ENCODE assay signal across 8 mouse cellular contexts in the genomic region with DNA sequence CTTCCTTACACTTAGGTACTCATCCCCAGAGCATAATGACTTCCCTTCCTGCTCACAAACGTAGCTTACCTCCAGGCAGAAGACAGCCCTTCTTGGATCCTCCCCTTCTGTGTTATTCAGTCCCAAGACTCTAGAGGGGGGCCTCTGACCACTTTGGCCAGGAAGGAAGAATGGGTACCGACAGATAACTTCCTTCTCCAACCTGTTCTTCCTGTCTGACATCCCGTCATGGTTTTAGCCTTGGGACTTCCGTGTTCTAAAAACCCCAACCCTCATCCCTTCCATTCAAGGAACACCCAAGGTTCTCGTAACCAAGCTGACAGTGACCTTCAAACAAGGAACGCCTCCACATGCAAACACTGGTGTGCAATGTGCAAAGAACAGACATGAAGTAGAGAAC. TPM values are rescaled to one million over a fixed set of nuclear protein-coding genes. Genes with fewer than 3 reads are reported as not detected.
DNase-seq lines count a peak whose midpoint lies in the region; ATAC-seq and TF ChIP-seq lines count a peak whose summit lies in the region.

A gene (minus strand): TSS at position 168 of the 400 bp plus-strand sequence.

- H3K4me2 ChIP-seq in heart, embryonic 14.5 days (ENCODE audit: low read length), result peak within 1 kb of the TSS; percentile 81
- H3K4me2 ChIP-seq in limb, embryonic 13.5 days (replicated peaks), result peak within 1 kb of the TSS; percentile 82
- peak within 1 kb of the TSS; percentile 60 for H3K4me2 ChIP-seq in midbrain, postnatal 0 days (ENCODE audit: low read depth, low read length, poor library complexity, severe bottlenecking)

- no peak for DNase-seq in thymus, adult 2 months
- DNase-seq in thymus, postnatal 36 days, result no peak
- DNase-seq in midbrain, postnatal 0 days (ENCODE audit: low spot score), result no peak
- no peak for DNase-seq in cerebellum, postnatal 36 days
- no peak for DNase-seq in yolk sac, embryonic 10.5 days (ENCODE audit: low spot score)

- no peak for ATAC-seq in heart, embryonic 14.5 days (ENCODE audit: insufficient number of reproducible peaks, insufficient read depth, low FRiP score, low read depth)
- ATAC-seq in limb, embryonic 13.5 days (ENCODE audit: low FRiP score, low read depth), result no peak
- ATAC-seq in midbrain, postnatal 0 days (ENCODE audit: low FRiP score), result no peak

- H3K36me3 ChIP-seq in thymus, adult 2 months (ENCODE audit: control insufficient read depth, insufficient read depth, low read length), result no peaks in the 10 kb centered on the region
- 0 out of 2 replicates have a peak, but pooled peaks cover 3% of the 10 kb centered on the region for H3K36me3 ChIP-seq in heart, embryonic 14.5 days (ENCODE audit: control insufficient read depth, insufficient read depth, low read length)
- peaks cover 3% of the 10 kb centered on the region for H3K36me3 ChIP-seq in limb, embryonic 13.5 days
- H3K36me3 ChIP-seq in midbrain, postnatal 0 days (ENCODE audit: insufficient read depth, low read length), result 0 out of 2 replicates have a peak, but pooled peaks cover 4% of the 10 kb centered on the region

- 31% methylated on average over 6 of the region's 6 CpGs for WGBS in thymus, adult 2 months
- WGBS in heart, embryonic 14.5 days, result 73% methylated on average over 6 of the region's 6 CpGs
- 86% methylated on average over 6 of the region's 6 CpGs for whole genome bisulfite sequencing in limb, embryonic 13.5 days
- WGBS in midbrain, postnatal 0 days, result 81% methylated on average over 6 of the region's 6 CpGs

- H3K4me1 ChIP-seq in thymus, adult 2 months (replicated peaks; ENCODE audit: control insufficient read depth, insufficient read depth, low read length), result peaks cover 15% of the 10 kb centered on the region
- peaks cover 5% of the 10 kb centered on the region; the same call in 1 of the 2 replicates for H3K4me1 ChIP-seq in embryonic fibroblast, embryonic 13.5 days (ENCODE audit: control insufficient read depth, insufficient read depth, low read length)
- peaks cover 5 to 6% of the 10 kb centered on the region in 2 experiments; a peak in 3 of 4 replicates for H3K4me1 ChIP-seq in heart, embryonic 14.5 days (ENCODE audit: control insufficient read depth in 2 of 2, insufficient read depth in 2 of 2, low read length in 2 of 2)
- H3K4me1 ChIP-seq in limb, embryonic 13.5 days, result peaks cover 16% of the 10 kb centered on the region
- H3K4me1 ChIP-seq in midbrain, postnatal 0 days (ENCODE audit: insufficient read depth, low read length), result peaks cover 12% of the 10 kb centered on the region

- no peaks in the 10 kb centered on the region for H3K27me3 ChIP-seq in thymus, adult 2 months (ENCODE audit: control insufficient read depth, insufficient read depth, low read length)
- no peaks in the 10 kb centered on the region for H3K27me3 ChIP-seq in heart, embryonic 14.5 days (ENCODE audit: control insufficient read depth, insufficient read depth, low read length)
- H3K27me3 ChIP-seq in limb, embryonic 13.5 days, result no peaks in the 10 kb centered on the region
- no peaks in the 10 kb centered on the region for H3K27me3 ChIP-seq in midbrain, postnatal 0 days (ENCODE audit: insufficient read depth, low read length)

- H3K9ac ChIP-seq in heart, embryonic 14.5 days (ENCODE audit: low read length), result peak within 1 kb of the TSS; percentile 90
- peak within 1 kb of the TSS; percentile 90 for H3K9ac ChIP-seq in limb, embryonic 13.5 days
- H3K9ac ChIP-seq in midbrain, postnatal 0 days (replicated peaks; ENCODE audit: low read length, poor library complexity, severe bottlenecking), result peak within 1 kb of the TSS; percentile 61

- H3K9me3 ChIP-seq in heart, embryonic 14.5 days (ENCODE audit: control insufficient read depth, low read length), result no peaks in the 10 kb centered on the region
- no peaks in the 10 kb centered on the region for H3K9me3 ChIP-seq in limb, embryonic 13.5 days
- H3K9me3 ChIP-seq in midbrain, postnatal 0 days (ENCODE audit: low read length), result no peaks in the 10 kb centered on the region

- no peak for TF ChIP-seq POLR2A in thymus, adult 2 months (IDR thresholded peaks at IDR 0.05; ENCODE audit: control insufficient read depth, extremely low read depth, insufficient read depth, low read length, poor library complexity)
- no peak for TF ChIP-seq POLR2A in embryonic fibroblast, embryonic 13.5 days (IDR thresholded peaks at IDR 0.05; ENCODE audit: low read depth, low read length)

- TF ChIP-seq CTCF in thymus, adult 2 months (IDR thresholded peaks at IDR 0.05; ENCODE audit: borderline replicate concordance, control insufficient read depth, extremely low read depth, insufficient read depth, low read length, poor library complexity), result no peak
- TF ChIP-seq CTCF in embryonic fibroblast, embryonic 13.5 days (IDR thresholded peaks at IDR 0.05; ENCODE audit: borderline replicate concordance, insufficient read depth, low read length), result no peak
- TF ChIP-seq CTCF in midbrain, postnatal 0 days (IDR thresholded peaks at IDR 0.05), result no peak

- H3K4me3 ChIP-seq in thymus, adult 2 months (ENCODE audit: control insufficient read depth, insufficient read depth, low read length), result peak within 1 kb of the TSS; percentile 65
- peak within 1 kb of the TSS; percentile 31 for H3K4me3 ChIP-seq in embryonic fibroblast, embryonic 13.5 days (ENCODE audit: insufficient read depth, low read length)
- peak within 1 kb of the TSS; percentile 52 to 60 for H3K4me3 ChIP-seq in heart, embryonic 14.5 days (ENCODE audit: control insufficient read depth in 1 of 2, insufficient read depth in 1 of 2, low read depth in 1 of 2, low read length in 2 of 2)
- peak within 1 kb of the TSS; percentile 57 for H3K4me3 ChIP-seq in limb, embryonic 13.5 days
- peak within 1 kb of the TSS; percentile 31 for H3K4me3 ChIP-seq in midbrain, postnatal 0 days (ENCODE audit: low read depth, low read length)

- H3K27ac ChIP-seq in thymus, adult 2 months (ENCODE audit: control insufficient read depth, insufficient read depth, low read length), result peak within 1 kb of the TSS; percentile 4; the same call in 1 of the 2 replicates
- H3K27ac ChIP-seq in embryonic fibroblast, embryonic 13.5 days (ENCODE audit: insufficient read depth, low read length), result peak within 1 kb of the TSS; percentile 36; the same call in 1 of the 2 replicates
- H3K27ac ChIP-seq in heart, embryonic 14.5 days (replicated peaks in 1 of 2; ENCODE audit: control insufficient read depth in 1 of 2, insufficient read depth in 1 of 2, low read depth in 2 of 2, low read length in 2 of 2), result peak within 1 kb of the TSS; percentile 80 to 85
- H3K27ac ChIP-seq in limb, embryonic 13.5 days, result peak within 1 kb of the TSS; percentile 75; the same call in 1 of the 2 replicates
- peak within 1 kb of the TSS; percentile 59 for H3K27ac ChIP-seq in midbrain, postnatal 0 days (ENCODE audit: low read depth, low read length)

RNA-seq across cellular contexts. Expression of the gene that starts here (rescaled TPM):
- polyA plus RNA-seq in thymus, adult 2 months (2012; rRNA removed), result 13.4 and 16.2 TPM in 2 replicates
- polyA plus RNA-seq in embryonic fibroblast, embryonic 13.5 days (2011; ENCODE audit: insufficient read length, low read depth, missing spikeins), result 5.9 and 6.6 TPM in 2 replicates
- 7.0 and 7.3 TPM in 2 replicates for polyA plus RNA-seq in heart, embryonic 14.5 days (2014; fragmentation: Nextera tagmentation; extraction: Ambion mirVana)
- polyA plus RNA-seq in limb, embryonic 13.5 days (2015; fragmentation: Nextera tagmentation; extraction: Ambion mirVana), result 8.2 and 8.3 TPM in 2 replicates
- total RNA-seq in midbrain, postnatal 0 days (2014; rRNA removed), result 4.2 and 6.2 TPM in 2 replicates
- polyA plus RNA-seq in midbrain, postnatal 0 days (2015; fragmentation: Nextera tagmentation; extraction: Ambion mirVana), result 6.0 and 6.9 TPM in 2 replicates

Comparison
In these comparisons a context has a peak if more than half of its experiments do, and no peak if none do; other contexts are left out.
1. H3K27ac ChIP-seq: peak in every context shown above with its lines; median percentile 82 in heart, embryonic 14.5 days; 75 in limb, embryonic 13.5 days; 59 in midbrain, postnatal 0 days; 36 in embryonic fibroblast, embryonic 13.5 days; 4 in thymus, adult 2 months.